Mouse (Mus musculus): Measurements from ENCODE around the gene Hprt.

The Hprt gene

GRCm38 (mm10) chrX:53029559-53029958 is 41.6 kb downstream of the Hprt start:
- TF ChIP-seq GATA4 (IDR thresholded peaks at IDR 0.05; ENCODE audit: insufficient replicate concordance, low read length): no peak

DNA sequence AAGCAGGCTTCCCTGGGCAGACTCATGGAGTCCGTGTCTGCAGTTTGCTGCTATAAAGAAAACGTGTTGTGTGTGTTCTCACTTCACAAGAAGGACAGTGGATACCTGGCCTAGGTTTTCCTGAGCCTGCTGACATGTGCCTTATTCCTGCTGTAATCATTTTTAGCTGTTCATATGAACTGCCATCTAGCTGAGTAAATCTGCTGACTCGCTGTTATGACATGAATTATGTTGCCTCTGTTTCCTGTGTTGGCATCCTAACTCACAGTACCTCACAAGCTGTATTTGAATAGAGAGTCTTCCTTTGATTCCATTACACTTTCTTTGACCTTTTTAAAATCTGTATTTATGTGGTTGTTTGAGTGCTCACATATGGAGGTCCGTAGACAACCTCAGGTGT is 50.3 kb downstream of the Hprt start:
- TF ChIP-seq GATA4 (IDR thresholded peaks at IDR 0.05; ENCODE audit: insufficient replicate concordance, low read length): no peak

DNA sequence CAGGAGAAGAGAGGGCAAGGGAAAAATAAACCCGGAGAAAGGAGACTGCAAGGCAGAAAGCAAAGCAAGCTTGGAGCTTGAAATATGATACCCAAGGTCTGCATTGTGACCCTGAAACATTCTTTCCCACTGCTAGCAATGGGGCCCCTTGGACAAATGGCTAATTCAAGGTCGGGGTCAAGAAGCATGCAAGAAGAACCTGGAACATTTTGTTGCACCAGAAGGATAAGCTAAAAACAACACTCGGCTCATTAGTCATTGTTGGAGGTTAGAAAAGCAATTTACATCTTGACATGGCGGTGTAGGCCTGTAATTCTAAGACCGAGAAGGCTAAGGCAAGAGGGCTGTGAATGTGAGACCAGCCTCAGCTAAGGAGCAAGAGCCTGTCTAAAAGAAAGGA is 51.7 kb downstream of the Hprt start:
- TF ChIP-seq GATA4 (IDR thresholded peaks at IDR 0.05; ENCODE audit: insufficient replicate concordance, low read length): no peak

- no peak for TF ChIP-seq GATA4 (IDR thresholded peaks at IDR 0.05; ENCODE audit: insufficient replicate concordance, low read length)
These were observed 52.2 kb downstream of the Hprt start for GRCm38 (mm10) chrX:53040138-53040537.

GRCm38 (mm10) chrX:53041006-53041405 is 53.1 kb downstream of the Hprt start:
- TF ChIP-seq GATA4 (IDR thresholded peaks at IDR 0.05; ENCODE audit: insufficient replicate concordance, low read length): no peak

GRCm38 (mm10) chrX:53045187-53045903 is 57.4 kb downstream of the Hprt start:
- no peak; the same call in 1 of the 2 replicates for TF ChIP-seq GATA4 (IDR thresholded peaks at IDR 0.05; ENCODE audit: insufficient replicate concordance, low read length)

DNA sequence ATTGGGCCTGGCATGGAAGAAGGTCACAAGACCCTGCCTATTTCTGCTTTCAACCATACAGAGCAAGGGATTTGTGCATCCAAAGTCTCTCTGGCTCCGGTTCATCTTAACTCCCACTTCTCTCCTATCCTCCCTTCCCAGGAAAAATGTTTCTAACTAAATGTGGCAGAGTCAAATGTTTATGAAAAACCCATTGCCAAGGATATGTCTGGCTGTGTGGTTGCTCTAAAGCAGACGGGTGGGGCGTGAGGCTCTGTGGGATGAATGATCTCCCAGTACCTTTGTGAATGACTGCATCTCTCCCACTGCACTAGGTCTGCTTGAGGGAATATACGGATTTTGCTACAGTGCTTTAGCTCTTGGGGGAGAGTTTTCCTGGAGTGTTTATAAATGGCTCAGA is 58.1 kb downstream of the Hprt start:
- TF ChIP-seq GATA4 (IDR thresholded peaks at IDR 0.05; ENCODE audit: insufficient replicate concordance, low read length): no peak

GRCm38 (mm10) chrX:53046911-53047310 is 59.0 kb downstream of the Hprt start:
- TF ChIP-seq GATA4 (IDR thresholded peaks at IDR 0.05; ENCODE audit: insufficient replicate concordance, low read length): no peak

- no peak for TF ChIP-seq GATA4 (IDR thresholded peaks at IDR 0.05; ENCODE audit: insufficient replicate concordance, low read length)
These were observed 61.3 kb downstream of the Hprt start for GRCm38 (mm10) chrX:53049196-53049595.

- no peak for TF ChIP-seq GATA4 (IDR thresholded peaks at IDR 0.05; ENCODE audit: insufficient replicate concordance, low read length)
These were observed 62.4 kb downstream of the Hprt start for GRCm38 (mm10) chrX:53050353-53050752.

DNA sequence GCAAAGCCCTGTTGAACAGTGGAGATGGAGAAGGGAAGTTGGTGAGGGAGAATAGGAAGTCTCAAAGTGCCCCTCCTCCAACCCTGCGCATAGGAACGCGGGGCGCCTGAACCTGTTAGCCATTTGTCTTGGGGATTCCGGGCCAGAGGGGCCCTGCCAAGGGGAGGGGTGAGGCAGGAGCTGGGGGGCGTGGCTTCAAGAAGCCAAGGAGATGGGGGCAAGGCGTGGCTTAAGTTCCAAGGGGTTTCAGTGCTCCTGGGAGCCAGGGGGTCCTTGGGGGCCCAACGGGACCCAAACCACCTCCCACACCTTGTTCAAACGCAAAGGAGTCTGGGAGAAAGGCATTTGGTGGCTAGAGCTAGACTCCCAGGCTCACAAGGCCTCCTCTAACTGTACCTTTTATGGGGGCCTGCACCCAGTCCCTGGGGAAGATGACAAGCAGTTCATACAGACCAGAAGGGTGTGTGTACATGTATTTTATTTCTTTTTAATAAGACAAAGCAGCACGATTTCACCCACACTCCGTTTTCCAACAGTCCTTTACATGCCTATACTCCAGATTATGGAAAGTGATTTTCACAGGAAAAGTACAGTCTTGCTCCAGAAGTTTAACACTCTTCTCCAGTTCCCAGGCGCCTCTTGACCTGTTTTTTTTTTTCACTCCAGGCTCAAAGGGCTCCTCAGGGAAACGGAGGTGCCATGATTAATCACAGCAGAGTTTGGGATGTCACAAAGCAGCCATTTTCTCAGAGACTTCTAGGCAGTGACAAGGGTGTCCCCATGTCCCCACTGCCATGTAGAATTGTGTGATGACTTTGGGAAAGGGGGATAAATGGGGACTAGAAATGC is 64.9 kb downstream of the Hprt start:
- no peak for TF ChIP-seq GATA4 (IDR thresholded peaks at IDR 0.05; ENCODE audit: insufficient replicate concordance, low read length)

GRCm38 (mm10) chrX:53053885-53054284 is 65.9 kb downstream of the Hprt start:
- TF ChIP-seq GATA4 (IDR thresholded peaks at IDR 0.05; ENCODE audit: insufficient replicate concordance, low read length): no peak

GRCm38 (mm10) chrX:53055771-53056170 is 67.8 kb downstream of the Hprt start:
- no peak for TF ChIP-seq GATA4 (IDR thresholded peaks at IDR 0.05; ENCODE audit: insufficient replicate concordance, low read length)

DNA sequence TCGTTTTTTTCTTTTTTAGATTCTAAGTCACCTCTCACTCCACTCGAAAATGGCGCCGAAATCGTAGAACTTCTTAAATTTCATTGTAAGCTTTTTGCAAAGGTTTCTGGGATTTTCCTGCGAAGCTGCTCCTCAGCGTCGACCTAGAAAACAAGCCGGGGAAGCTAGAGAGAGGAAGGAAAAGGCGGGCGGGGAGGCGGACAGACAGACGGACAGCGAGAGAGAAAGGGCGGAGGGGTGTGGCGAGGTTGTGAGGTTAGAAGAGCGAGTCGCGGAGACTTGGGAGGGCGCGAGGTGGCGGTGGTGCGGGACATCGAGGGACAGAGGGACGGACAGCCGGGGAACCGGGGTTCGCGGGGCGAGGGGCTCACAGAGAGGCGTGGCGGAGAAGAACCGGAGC is 68.7 kb downstream of the Hprt start:
- no peak for TF ChIP-seq GATA4 (IDR thresholded peaks at IDR 0.05; ENCODE audit: insufficient replicate concordance, low read length)

DNA sequence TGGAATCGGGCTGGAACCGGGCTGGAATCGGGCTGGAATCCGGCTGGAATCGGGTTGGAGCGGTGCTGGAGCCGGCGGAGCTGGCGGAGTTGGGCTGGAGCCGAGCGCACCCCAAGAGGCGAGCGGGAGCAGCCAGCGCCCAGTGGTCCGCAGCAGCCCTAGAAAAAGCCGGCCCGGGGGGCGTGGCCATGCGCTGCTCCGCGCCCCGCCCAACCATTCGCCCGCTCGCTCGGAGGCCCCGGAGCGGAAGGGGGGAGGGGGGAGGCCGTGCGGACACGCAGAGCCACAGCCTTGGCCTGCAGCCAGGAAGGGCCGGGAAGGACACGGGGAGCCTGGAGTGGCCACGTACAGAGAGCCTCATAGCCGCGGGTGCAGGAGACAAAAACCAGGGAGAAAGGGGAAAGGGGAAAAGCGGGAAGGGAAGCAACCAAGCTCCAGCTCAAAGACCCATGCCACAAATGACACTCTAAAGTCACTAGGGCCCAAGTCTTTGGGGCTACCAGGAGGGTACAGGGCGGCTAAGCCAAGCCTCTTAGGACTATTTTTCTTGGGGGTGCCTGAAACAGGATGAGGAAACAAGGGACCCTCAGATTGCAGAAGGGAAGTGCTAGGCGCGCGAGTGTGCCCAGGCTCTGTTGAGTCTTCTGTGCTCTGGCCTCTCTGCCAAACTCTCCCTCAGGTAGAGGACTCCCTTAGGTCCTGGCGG is 69.3 kb downstream of the Hprt start:
- TF ChIP-seq GATA4 (IDR thresholded peaks at IDR 0.05; ENCODE audit: insufficient replicate concordance, low read length): no peak

GRCm38 (mm10) chrX:53057760-53058090 is 69.8 kb downstream of the Hprt start:
- TF ChIP-seq GATA4 (IDR thresholded peaks at IDR 0.05; ENCODE audit: insufficient replicate concordance, low read length): no peak

Data from liver, adult (tissue).